Mouse (Mus musculus): ENCODE results near the gene Dner. TPM values are rescaled to one million over a fixed set of nuclear protein-coding genes. Genes with fewer than 3 reads are reported as not detected.

The Dner gene
- polyA plus RNA-seq, 1 experiment from 2014 or later = 0.36 TPM

- DNase-seq (no peak), ATAC-seq (ENCODE audit: low read depth) (no peak)
- Histone ChIP-seq H3K9me3 (replicated peaks) (no peaks in the 10 kb centered on the region), H3K4me3 (replicated peaks) (no peak overlapping the region), H3K27ac (no peak overlapping the region), H3K27me3 (no peaks in the 10 kb centered on the region), H3K4me2 (no peak overlapping the region), H3K36me3 (no peaks in the 10 kb centered on the region), H3K9ac (no peak overlapping the region), H3K4me1 (replicated peaks) (no peaks in the 10 kb centered on the region)
- 27% methylated on average over 12 of the region's 12 CpGs for WGBS (ENCODE audit: insufficient replicate concordance)
Observed at GRCm38 (mm10) chr1:84622978-84623554, 73.0 kb downstream of the Dner start.

- no peaks in the 10 kb centered on the region for H3K27me3 ChIP-seq
- H3K4me3 ChIP-seq (replicated peaks) = no peak overlapping the region
- no peak overlapping the region for H3K27ac ChIP-seq
- no peak overlapping the region for H3K9ac ChIP-seq
- DNase-seq (no peak), ATAC-seq (ENCODE audit: low read depth) (no peak)
- no peaks in the 10 kb centered on the region for H3K36me3 ChIP-seq
- H3K4me1 ChIP-seq (replicated peaks) = no peaks in the 10 kb centered on the region
- 61% methylated on average over 3 of the region's 3 CpGs for WGBS (ENCODE audit: insufficient replicate concordance)
- H3K9me3 ChIP-seq (replicated peaks) = no peaks in the 10 kb centered on the region
- no peak overlapping the region for H3K4me2 ChIP-seq
Observed at GRCm38 (mm10) chr1:84621308-84621707, 74.7 kb downstream of the Dner start.

DNA sequence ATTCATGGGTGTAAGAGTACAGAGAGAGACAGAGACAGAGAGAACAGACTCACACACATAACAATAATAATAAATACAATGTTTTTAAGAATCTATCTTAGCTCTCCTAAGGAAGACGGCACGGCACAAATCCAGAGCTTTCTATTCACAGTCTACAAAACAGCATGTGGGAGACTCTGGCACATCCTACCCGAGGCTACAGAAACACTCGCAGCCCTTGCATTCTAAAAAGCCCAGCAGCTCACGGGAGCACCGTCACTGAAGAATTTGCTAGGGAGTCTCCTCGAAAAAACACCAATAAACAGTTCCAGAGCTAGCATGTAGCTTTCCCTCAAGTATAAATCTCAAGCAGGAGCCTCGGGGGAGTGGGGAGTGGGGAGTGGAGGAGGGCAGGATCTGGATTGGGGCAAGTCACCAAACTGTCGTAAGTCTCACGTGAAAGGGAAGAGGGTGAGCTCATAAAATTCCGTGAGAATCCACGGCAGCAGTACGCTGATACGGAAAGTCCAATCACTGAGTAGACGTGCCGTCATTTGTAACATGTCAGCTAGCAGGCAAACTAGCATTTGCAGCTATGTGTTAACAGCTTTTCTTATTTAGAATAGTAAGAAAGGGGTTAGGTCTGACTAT is 76.8 kb downstream of the Dner start:
- WGBS (ENCODE audit: insufficient replicate concordance) = 65% methylated on average over 16 of the region's 16 CpGs
- H3K4me3 ChIP-seq (replicated peaks) = no peak overlapping the region
- no peaks in the 10 kb centered on the region for H3K27me3 ChIP-seq
- no peak overlapping the region for H3K27ac ChIP-seq
- H3K9ac ChIP-seq = no peak overlapping the region
- no peak overlapping the region for H3K4me2 ChIP-seq
- no peaks in the 10 kb centered on the region for H3K4me1 ChIP-seq (replicated peaks)
- DNase-seq = no peak
- ATAC-seq (ENCODE audit: low read depth) = no peak
- H3K9me3 ChIP-seq (replicated peaks) = no peaks in the 10 kb centered on the region
- H3K36me3 ChIP-seq = no peaks in the 10 kb centered on the region

DNA sequence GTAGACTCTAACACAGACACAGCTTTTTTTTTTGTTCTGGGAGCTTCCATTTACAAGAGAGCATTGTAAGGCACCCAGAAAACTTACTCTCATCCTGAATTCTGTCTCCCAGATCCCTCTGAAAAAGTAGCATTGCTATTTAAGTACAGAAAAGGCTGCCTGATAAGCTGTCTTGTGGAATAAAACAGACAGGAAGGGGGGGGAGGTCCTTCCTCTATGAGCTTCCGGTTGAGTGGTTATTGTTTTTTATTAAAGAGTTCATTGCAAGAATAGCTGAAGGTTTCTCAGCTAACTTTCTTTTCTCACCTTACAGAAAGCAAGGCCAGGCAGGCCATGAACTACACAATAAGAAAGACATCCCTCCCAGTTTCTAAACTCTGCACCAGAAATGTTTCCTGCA is 77.9 kb downstream of the Dner start:
- Histone ChIP-seq H3K27me3 (no peaks in the 10 kb centered on the region), H3K4me2 (no peak overlapping the region), H3K9ac (no peak overlapping the region), H3K4me3 (replicated peaks) (no peak overlapping the region), H3K27ac (no peak overlapping the region), H3K9me3 (replicated peaks) (no peaks in the 10 kb centered on the region), H3K36me3 (no peaks in the 10 kb centered on the region), H3K4me1 (replicated peaks) (no peaks in the 10 kb centered on the region)
- no peak for ATAC-seq (ENCODE audit: low read depth)
- no peak for DNase-seq
- 19% methylated on average over 1 of the region's 1 CpGs for WGBS (ENCODE audit: insufficient replicate concordance)

- DNase-seq = no peak
- no peak for ATAC-seq (ENCODE audit: low read depth)
- H3K9me3 ChIP-seq (replicated peaks) = no peaks in the 10 kb centered on the region
- no peaks in the 10 kb centered on the region for H3K27me3 ChIP-seq
- H3K36me3 ChIP-seq = no peaks in the 10 kb centered on the region
- no peak overlapping the region for H3K4me3 ChIP-seq (replicated peaks)
- H3K4me2 ChIP-seq = no peak overlapping the region
- no peak overlapping the region for H3K9ac ChIP-seq
- H3K4me1 ChIP-seq (replicated peaks) = no peaks in the 10 kb centered on the region
- H3K27ac ChIP-seq = no peak overlapping the region
Observed at GRCm38 (mm10) chr1:84616133-84616532, 79.9 kb downstream of the Dner start.

DNA sequence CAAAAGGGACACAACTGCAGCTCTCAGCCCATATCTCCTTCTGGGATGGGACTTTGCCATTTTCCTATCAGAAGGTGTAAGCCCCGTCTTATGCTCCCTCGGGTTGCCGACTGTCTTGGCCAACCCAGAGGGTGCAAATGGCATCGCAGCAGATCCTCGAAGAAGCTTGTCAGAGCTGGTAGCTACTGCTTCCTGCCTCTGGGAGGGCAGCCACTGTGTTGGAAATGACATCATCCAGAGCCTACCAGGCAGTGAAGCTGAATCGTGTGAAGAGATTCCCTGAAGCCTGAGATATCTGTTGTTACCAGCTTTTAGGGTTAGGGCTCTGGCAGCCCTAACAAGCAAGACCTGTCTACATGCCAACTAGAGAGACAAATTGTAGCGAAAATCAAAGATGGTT is 81.4 kb downstream of the Dner start:
- no peaks in the 10 kb centered on the region for H3K4me1 ChIP-seq (replicated peaks)
- H3K9ac ChIP-seq = no peak overlapping the region
- no peaks in the 10 kb centered on the region for H3K27me3 ChIP-seq
- H3K36me3 ChIP-seq = no peaks in the 10 kb centered on the region
- ATAC-seq (ENCODE audit: low read depth) (no peak), DNase-seq (no peak)
- no peaks in the 10 kb centered on the region for H3K9me3 ChIP-seq (replicated peaks)
- WGBS (ENCODE audit: insufficient replicate concordance) = 35% methylated on average over 7 of the region's 7 CpGs
- H3K4me3 ChIP-seq (replicated peaks) = no peak overlapping the region
- no peak overlapping the region for H3K4me2 ChIP-seq
- no peak overlapping the region for H3K27ac ChIP-seq

GRCm38 (mm10) chr1:84613119-84613518 is 82.9 kb downstream of the Dner start:
- DNase-seq = no peak

DNA sequence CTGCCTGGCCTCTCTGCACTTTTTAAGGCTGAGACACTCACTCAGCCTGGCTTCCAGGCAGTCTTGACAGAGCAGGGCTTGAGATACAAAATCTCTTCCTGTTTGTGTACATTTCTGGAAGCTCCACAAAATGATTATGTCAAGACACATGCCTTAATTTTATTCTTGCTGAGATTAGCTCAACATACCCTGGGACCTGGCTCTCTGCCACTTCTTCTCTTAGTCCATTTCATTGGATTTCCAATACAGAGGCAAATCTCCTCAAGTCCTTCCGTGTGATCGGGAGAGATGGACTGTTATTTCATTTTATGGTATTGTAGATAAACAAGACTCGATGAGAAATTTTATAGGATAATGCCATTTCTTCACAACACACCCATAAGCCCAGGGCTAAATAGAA is 84.7 kb downstream of the Dner start:
- 77% methylated on average over 3 of the region's 3 CpGs for WGBS (ENCODE audit: insufficient replicate concordance)
- Histone ChIP-seq H3K4me3 (replicated peaks) (no peak overlapping the region), H3K4me2 (no peak overlapping the region), H3K4me1 (replicated peaks) (no peaks in the 10 kb centered on the region), H3K36me3 (no peaks in the 10 kb centered on the region), H3K27ac (no peak overlapping the region), H3K27me3 (no peaks in the 10 kb centered on the region), H3K9me3 (replicated peaks) (no peaks in the 10 kb centered on the region), H3K9ac (no peak overlapping the region)
- ATAC-seq (ENCODE audit: low read depth) (no peak), DNase-seq (no peak)

More at GRCm38 (mm10) chr1:84613119-84613518, 82.9 kb downstream of the Dner start:
- Histone ChIP-seq H3K9me3 (replicated peaks) (no peaks in the 10 kb centered on the region), H3K27me3 (no peaks in the 10 kb centered on the region), H3K36me3 (no peaks in the 10 kb centered on the region), H3K27ac (no peak overlapping the region), H3K4me3 (replicated peaks) (no peak overlapping the region), H3K4me2 (no peak overlapping the region), H3K4me1 (replicated peaks) (no peaks in the 10 kb centered on the region), H3K9ac (no peak overlapping the region)
- ATAC-seq (ENCODE audit: low read depth) = no peak
- 62% methylated on average over 8 of the region's 8 CpGs for WGBS (ENCODE audit: insufficient replicate concordance)

GRCm38 (mm10) chr1:84599025-84599424 is 97.0 kb downstream of the Dner start:
- H3K4me1 ChIP-seq (replicated peaks) = no peaks in the 10 kb centered on the region
- no peak overlapping the region for H3K9ac ChIP-seq
- ATAC-seq (ENCODE audit: low read depth) (no peak), DNase-seq (no peak)
- H3K27ac ChIP-seq = no peak overlapping the region
- no peaks in the 10 kb centered on the region for H3K36me3 ChIP-seq
- no peak overlapping the region for H3K4me2 ChIP-seq
- no peaks in the 10 kb centered on the region for H3K27me3 ChIP-seq
- WGBS (ENCODE audit: insufficient replicate concordance) = 76% methylated on average over 5 of the region's 5 CpGs
- H3K4me3 ChIP-seq (replicated peaks) = no peak overlapping the region
- no peaks in the 10 kb centered on the region for H3K9me3 ChIP-seq (replicated peaks)

GRCm38 (mm10) chr1:84596023-84596422 is 100.0 kb downstream of the Dner start:
- ATAC-seq (ENCODE audit: low read depth) = no peak
- H3K27me3 ChIP-seq = no peaks in the 10 kb centered on the region
- no peaks in the 10 kb centered on the region for H3K9me3 ChIP-seq (replicated peaks)
- no peak overlapping the region for H3K27ac ChIP-seq
- no peaks in the 10 kb centered on the region for H3K4me1 ChIP-seq (replicated peaks)
- no peak overlapping the region for H3K9ac ChIP-seq
- no peaks in the 10 kb centered on the region for H3K36me3 ChIP-seq
- no peak for DNase-seq
- WGBS (ENCODE audit: insufficient replicate concordance) = 48% methylated on average over 3 of the region's 3 CpGs
- H3K4me3 ChIP-seq (replicated peaks) = no peak overlapping the region
- no peak overlapping the region for H3K4me2 ChIP-seq

DNA sequence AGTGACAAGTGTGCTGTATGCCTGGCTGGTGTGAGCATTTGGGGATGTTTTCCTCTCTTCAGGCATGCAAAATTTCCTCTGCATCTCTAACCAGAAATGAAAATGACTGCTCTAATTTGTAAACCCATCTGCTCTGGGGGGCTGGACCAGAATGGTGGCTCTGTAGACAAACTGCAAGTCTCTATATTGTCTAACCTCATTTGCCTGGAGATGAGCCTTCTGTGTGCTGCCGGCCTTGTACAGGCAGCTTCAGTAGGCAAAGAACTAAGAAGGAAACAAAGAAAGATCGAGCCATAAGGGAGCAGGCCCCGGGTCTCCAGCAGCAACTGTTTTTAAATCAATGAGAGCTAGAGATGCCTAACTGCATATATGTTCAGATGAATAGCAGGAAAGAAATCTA is 103.6 kb downstream of the Dner start:
- H3K27ac ChIP-seq = no peak overlapping the region
- 58% methylated on average over 3 of the region's 3 CpGs for WGBS (ENCODE audit: insufficient replicate concordance)
- H3K27me3 ChIP-seq = no peaks in the 10 kb centered on the region
- no peak overlapping the region for H3K4me3 ChIP-seq (replicated peaks)
- H3K9ac ChIP-seq = no peak overlapping the region
- H3K4me1 ChIP-seq (replicated peaks) = no peaks in the 10 kb centered on the region
- H3K36me3 ChIP-seq = no peaks in the 10 kb centered on the region
- ATAC-seq (ENCODE audit: low read depth) (no peak), DNase-seq (no peak)
- H3K4me2 ChIP-seq = no peak overlapping the region
- H3K9me3 ChIP-seq (replicated peaks) = no peaks in the 10 kb centered on the region

GRCm38 (mm10) chr1:84590534-84590933 is 105.5 kb downstream of the Dner start:
- H3K36me3 ChIP-seq = no peaks in the 10 kb centered on the region
- no peaks in the 10 kb centered on the region for H3K27me3 ChIP-seq
- no peak overlapping the region for H3K4me3 ChIP-seq (replicated peaks)
- H3K9ac ChIP-seq = no peak overlapping the region
- H3K4me2 ChIP-seq = no peak overlapping the region
- no peaks in the 10 kb centered on the region for H3K9me3 ChIP-seq (replicated peaks)
- no peaks in the 10 kb centered on the region for H3K4me1 ChIP-seq (replicated peaks)
- ATAC-seq (ENCODE audit: low read depth) (no peak), DNase-seq (no peak)
- no peak overlapping the region for H3K27ac ChIP-seq
- WGBS (ENCODE audit: insufficient replicate concordance) = 60% methylated on average over 9 of the region's 9 CpGs

Data from liver, embryonic 13.5 days (tissue).